Mouse (Mus musculus) neural tube, embryonic 15.5 days (tissue): ENCODE data around the gene Olfr1246. TPM values are rescaled to one million over a fixed set of nuclear protein-coding genes. Genes with fewer than 3 reads are reported as not detected.
"Not testable (repeated sequence)": the region's sequence is repeated elsewhere in the genome, so short reads cannot be mapped to it uniquely, and the experiment has no call there.

Source experiments
- ATAC-seq: fragments of 200-750 bp; cut with Nextera tagmentation; 2 replicates; pipeline ENCODE4 v1.8.0; 2017; ENCODE audit warnings: mild to moderate bottlenecking, moderate TSS enrichment, moderate library complexity; ENCODE audit not compliant: low FRiP score
- H3K27ac ChIP-seq: fragments of 300-500 bp; sonication (generic); replicated peaks from 2 replicates; pipeline ENCODE4 v1.5.1; 2015; ENCODE audit warnings: mild to moderate bottlenecking, inconsistent platforms
- H3K27me3 ChIP-seq: fragments of 300-500 bp; sonication (generic); replicated peaks from 2 replicates; pipeline ENCODE4 v1.6.1; 2015; ENCODE audit warnings: inconsistent platforms
- H3K36me3 ChIP-seq: fragments of 300-500 bp; sonication (generic); 2 replicates; pipeline ENCODE4 v1.6.1; 2015; ENCODE audit warnings: inconsistent platforms
- H3K4me1 ChIP-seq: fragments of 300-500 bp; sonication (generic); 2 replicates; pipeline ENCODE4 v1.6.1; 2015; ENCODE audit warnings: inconsistent platforms
- H3K4me2 ChIP-seq: fragments of 300-500 bp; sonication (generic); 2 replicates; pipeline ENCODE4 v1.6.1; 2015; ENCODE audit warnings: inconsistent platforms, mild to moderate bottlenecking, moderate library complexity
- H3K4me3 ChIP-seq: fragments of 300-500 bp; sonication (generic); replicated peaks from 2 replicates; pipeline ENCODE4 v1.5.1; 2015; ENCODE audit warnings: mild to moderate bottlenecking, inconsistent platforms
- H3K9ac ChIP-seq: fragments of 300-500 bp; sonication (generic); replicated peaks from 2 replicates; pipeline ENCODE4 v1.6.1; 2015; ENCODE audit warnings: mild to moderate bottlenecking, inconsistent platforms
- H3K9me3 ChIP-seq: fragments of 300-500 bp; sonication (generic); replicated peaks from 2 replicates; pipeline ENCODE4 v1.6.1; 2016; ENCODE audit warnings: inconsistent platforms
- WGBS: fragments of 180-500 bp; shearing (Covaris S2); methylation state at CpG from one replicate; pipeline ENCODE4 v1.1.7; 2015; ENCODE audit warnings: mixed read lengths; 5-methylcytosine and 5-hydroxymethylcytosine counted together
- polyA plus RNA-seq: library from polyadenylated mRNA; unstranded; fragments of >200 nt; fragmentation: Nextera tagmentation; extraction: Ambion mirVana; gene quantifications from 2 replicates; pipeline ENCODE4 v1.2.1, GENCODE M21; 2015

Gene Olfr1246
- polyA plus RNA-seq: not detected in 2 replicates

DNA sequence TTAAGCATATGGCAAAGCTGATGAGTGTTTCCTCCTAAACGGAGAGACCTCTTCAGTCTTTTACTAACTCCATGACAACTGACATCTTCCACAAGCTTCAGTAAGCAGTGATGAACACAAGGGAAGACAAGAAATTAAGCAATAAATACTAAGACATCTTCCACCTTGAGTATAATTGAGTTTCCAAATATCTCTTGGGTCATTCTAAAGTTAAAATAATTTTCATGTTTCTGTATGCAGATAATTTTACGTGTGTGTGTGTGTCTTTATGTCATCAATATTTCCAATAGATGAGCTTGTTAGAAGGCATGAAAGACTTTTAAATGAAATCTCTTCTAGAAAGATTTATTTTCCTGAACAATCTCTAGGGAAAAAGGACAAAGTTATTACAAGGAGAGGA lies at the start of gene Olfr1246:
Gene Olfr1246, minus strand, starts transcription at position 101 of the 400 bp plus-strand sequence.
- 81% methylated on average over 2 of the region's 2 CpGs for WGBS

DNA sequence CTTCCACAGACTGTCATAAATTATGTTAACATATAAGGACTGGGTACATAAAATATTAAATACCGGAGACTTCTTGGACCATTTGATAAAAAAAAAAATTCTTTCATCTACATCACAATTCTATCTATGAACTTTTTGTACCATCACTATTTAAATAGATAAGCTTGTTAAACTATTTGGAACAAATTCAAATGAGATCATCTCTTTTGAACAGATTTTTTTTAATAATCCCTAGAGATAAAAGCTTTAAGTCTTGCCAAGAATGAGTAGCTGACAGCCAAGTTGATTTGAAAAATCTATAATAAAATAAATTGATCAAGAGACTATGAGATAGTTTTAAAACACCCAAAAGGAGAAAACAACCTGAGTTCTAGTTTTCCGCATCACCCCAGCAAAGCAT lies 41.9 kb upstream of the Olfr1246 start, which contains the start of gene Olfr1249:
Gene Olfr1249, minus strand, starts transcription at position 101 of the 400 bp plus-strand sequence.
- Histone ChIP-seq H3K27me3 (no peaks in the 10 kb centered on the region), H3K4me2 (no peak within 1 kb of the TSS), H3K9me3 (no peaks in the 10 kb centered on the region), H3K36me3 (no peaks in the 10 kb centered on the region), H3K27ac (no peak within 1 kb of the TSS), H3K4me3 (no peak within 1 kb of the TSS), H3K4me1 (no peaks in the 10 kb centered on the region), H3K9ac (no peak within 1 kb of the TSS)
- 92% methylated on average over 2 of the region's 2 CpGs for WGBS
- ATAC-seq: no peak

More for the DNA sequence above, at the start of gene Olfr1246:
- no peak within 1 kb of the TSS for H3K4me3 ChIP-seq
- H3K4me1 ChIP-seq: no peaks in the 10 kb centered on the region
- H3K9me3 ChIP-seq: no peaks in the 10 kb centered on the region
- H3K4me2 ChIP-seq: no peak within 1 kb of the TSS
- no peak within 1 kb of the TSS for H3K27ac ChIP-seq
- H3K36me3 ChIP-seq: no peaks in the 10 kb centered on the region
- no peaks in the 10 kb centered on the region for H3K27me3 ChIP-seq
- no peak for ATAC-seq
- no peak within 1 kb of the TSS for H3K9ac ChIP-seq

DNA sequence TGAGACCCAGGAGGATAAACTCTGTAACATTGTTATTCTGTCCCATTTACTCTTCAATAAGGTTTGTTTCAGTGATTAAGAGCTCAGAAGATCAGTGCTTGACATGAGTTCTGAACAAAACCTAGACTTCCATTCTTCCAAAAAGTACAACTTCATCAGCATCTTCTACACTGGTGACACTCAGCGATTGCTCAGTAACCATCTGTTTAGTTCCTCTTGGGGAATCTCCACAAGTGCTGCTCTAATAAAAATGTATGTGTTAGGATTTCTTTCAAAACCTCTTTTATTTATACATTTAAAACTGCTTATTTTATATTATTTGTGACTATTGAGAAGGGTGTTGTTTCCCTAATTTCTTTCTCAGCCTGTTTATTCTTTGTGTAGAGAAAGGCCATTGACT lies 25.2 kb upstream of the Olfr1246 start, which contains the start of gene Olfr1248:
Gene Olfr1248, minus strand, starts transcription at position 101 of the 400 bp plus-strand sequence.
- not testable (repeated sequence) for H3K9ac ChIP-seq, H3K4me1 ChIP-seq, H3K36me3 ChIP-seq, H3K4me3 ChIP-seq, H3K27ac ChIP-seq, H3K4me2 ChIP-seq, ATAC-seq, H3K27me3 ChIP-seq, H3K9me3 ChIP-seq
- 95% methylated on average over 1 of the region's 1 CpGs for WGBS

DNA sequence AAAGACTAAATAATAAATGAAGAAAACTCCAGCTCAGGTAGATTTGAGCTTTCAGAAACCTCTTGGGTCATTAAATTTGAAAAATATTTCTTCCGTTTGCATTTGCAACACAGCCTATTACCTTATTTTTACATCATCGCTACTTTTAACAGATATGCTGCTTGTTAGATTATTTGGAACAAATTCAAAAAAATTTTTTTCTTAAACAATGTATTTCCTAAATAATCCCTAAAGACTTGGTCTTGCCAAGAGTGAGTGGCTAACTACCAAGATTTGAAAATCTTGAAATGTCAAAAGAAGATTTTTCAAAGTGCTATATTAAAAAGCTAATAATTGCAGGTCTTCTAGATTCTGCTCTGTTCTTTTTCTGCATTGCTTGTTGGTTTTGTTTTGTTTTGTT lies 21.1 kb upstream of the Olfr1246 start, which contains the start of gene Olfr1247:
Gene Olfr1247, minus strand, starts transcription at position 101 of the 400 bp plus-strand sequence.
- no peaks in the 10 kb centered on the region for H3K36me3 ChIP-seq
- no peak within 1 kb of the TSS for H3K4me2 ChIP-seq
- no peaks in the 10 kb centered on the region for H3K4me1 ChIP-seq
- no peak within 1 kb of the TSS for H3K4me3 ChIP-seq
- no peak within 1 kb of the TSS for H3K27ac ChIP-seq
- no peaks in the 10 kb centered on the region for H3K27me3 ChIP-seq
- no peaks in the 10 kb centered on the region for H3K9me3 ChIP-seq
- no peak for ATAC-seq
- no peak within 1 kb of the TSS for H3K9ac ChIP-seq
- 90% methylated on average over 2 of the region's 2 CpGs for WGBS

DNA sequence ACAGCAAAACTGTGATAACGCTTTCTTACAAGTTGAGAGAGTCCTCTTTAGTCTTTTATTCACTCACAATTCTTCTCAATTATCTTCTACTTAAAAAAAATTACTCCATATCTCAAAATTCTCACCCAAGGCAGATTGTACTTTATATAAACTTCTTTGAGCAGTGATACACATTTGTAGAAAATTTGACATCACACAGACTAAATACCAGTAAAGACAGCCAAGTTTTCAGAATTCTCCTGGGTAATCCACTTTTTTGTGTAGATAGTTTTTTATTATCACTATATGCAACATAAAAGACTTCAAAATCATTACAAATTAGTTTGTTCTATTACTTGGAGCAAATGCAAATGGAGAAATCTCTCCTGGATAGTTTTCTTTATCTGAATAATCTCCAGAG lies 14.6 kb downstream of the Olfr1246 start, which contains the start of gene Olfr1245:
Gene Olfr1245, minus strand, starts transcription at position 101 of the 400 bp plus-strand sequence.
- WGBS: 82% methylated on average over 1 of the region's 1 CpGs
- no peak within 1 kb of the TSS for H3K9ac ChIP-seq
- H3K36me3 ChIP-seq: no peaks in the 10 kb centered on the region
- no peaks in the 10 kb centered on the region for H3K9me3 ChIP-seq
- no peak for ATAC-seq
- H3K4me1 ChIP-seq: no peaks in the 10 kb centered on the region
- H3K27ac ChIP-seq: no peak within 1 kb of the TSS
- H3K27me3 ChIP-seq: no peaks in the 10 kb centered on the region
- no peak within 1 kb of the TSS for H3K4me2 ChIP-seq
- no peak within 1 kb of the TSS for H3K4me3 ChIP-seq

DNA sequence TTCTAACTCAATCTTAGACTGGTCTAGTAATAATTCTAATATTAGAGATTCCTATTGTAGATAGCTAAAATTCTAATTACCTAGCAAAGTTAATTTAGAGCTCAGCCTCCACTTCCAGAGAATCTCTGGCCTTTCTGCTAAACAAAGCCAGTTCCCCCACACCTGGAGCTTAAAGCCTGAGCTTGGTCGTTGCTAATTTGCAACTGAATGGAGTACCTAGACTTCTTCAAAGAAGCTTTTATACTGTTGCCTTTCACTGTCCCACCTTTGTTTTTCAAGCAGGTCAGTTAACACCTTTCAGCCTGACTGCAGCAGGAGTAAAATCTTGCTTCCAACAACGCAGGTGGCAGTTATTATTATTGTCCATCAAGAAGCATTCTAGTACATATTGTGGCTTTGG lies 30.3 kb downstream of the Olfr1246 start:
- WGBS: 51% methylated on average over 2 of the region's 2 CpGs

DNA sequence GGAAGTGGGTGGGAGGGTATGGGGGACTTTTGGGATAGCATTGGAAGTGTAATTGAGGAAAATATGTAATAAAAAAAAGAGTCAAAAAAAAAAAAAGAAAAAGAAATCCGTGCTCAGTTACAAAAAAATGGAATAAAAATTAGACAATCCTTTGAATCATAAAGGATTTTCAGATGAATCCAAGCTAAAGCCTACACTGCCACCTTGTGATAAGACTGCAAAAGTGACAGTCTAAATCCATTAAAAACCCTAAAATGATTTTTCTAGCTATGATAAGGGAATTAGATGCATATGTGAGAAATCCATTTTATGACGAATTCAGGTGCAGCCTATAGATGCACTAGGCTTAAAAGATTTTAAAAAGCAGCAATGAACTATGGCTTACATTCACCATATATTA lies 48.4 kb downstream of the Olfr1246 start:
- no peak for ATAC-seq
- no peak overlapping the region for H3K4me2 ChIP-seq
- H3K27ac ChIP-seq: no peak overlapping the region
- no peaks in the 10 kb centered on the region for H3K36me3 ChIP-seq
- 63% methylated on average over 2 of the region's 2 CpGs for WGBS
- no peaks in the 10 kb centered on the region for H3K27me3 ChIP-seq
- no peaks in the 10 kb centered on the region for H3K4me1 ChIP-seq
- no peaks in the 10 kb centered on the region for H3K9me3 ChIP-seq
- H3K9ac ChIP-seq: no peak overlapping the region
- no peak overlapping the region for H3K4me3 ChIP-seq

More for the DNA sequence above, 30.3 kb downstream of the Olfr1246 start:
- not testable (repeated sequence) for H3K4me2 ChIP-seq, H3K27ac ChIP-seq, H3K27me3 ChIP-seq, H3K9ac ChIP-seq, H3K4me3 ChIP-seq, H3K4me1 ChIP-seq, H3K36me3 ChIP-seq, ATAC-seq, H3K9me3 ChIP-seq

DNA sequence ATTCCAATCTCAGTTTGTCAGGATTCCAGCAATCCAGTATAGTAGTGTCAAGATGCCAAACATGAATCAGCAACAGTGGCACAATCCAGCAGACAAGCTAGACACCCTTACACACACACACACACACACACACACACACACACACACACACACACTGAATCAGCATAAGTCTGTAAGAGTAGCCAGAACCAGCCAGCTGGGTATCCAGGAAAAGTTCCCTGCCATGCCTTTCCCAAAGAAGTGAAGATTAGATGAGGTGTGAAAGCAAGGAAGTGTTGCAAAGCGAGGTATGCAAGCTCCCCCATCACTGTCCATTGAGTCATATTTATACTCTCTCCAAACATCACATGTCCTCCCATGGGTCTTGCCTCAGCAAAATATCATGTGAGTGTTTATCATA lies 53.0 kb downstream of the Olfr1246 start:
- Histone ChIP-seq H3K4me2 (no peak overlapping the region), H3K27ac (no peak overlapping the region), H3K9ac (no peak overlapping the region), H3K4me1 (no peaks in the 10 kb centered on the region), H3K9me3 (no peaks in the 10 kb centered on the region), H3K36me3 (no peaks in the 10 kb centered on the region), H3K4me3 (no peak overlapping the region), H3K27me3 (no peaks in the 10 kb centered on the region)
- ATAC-seq: no peak
- 80% methylated on average over 1 of the region's 1 CpGs for WGBS

Other genes starting within 250 kb of the Olfr1246 start
- not detected in 2 replicates for gene Olfr1234, start 228.3 kb downstream of the Olfr1246 start, polyA plus RNA-seq
- not detected in 2 replicates for gene Olfr1238, start 183.5 kb downstream of the Olfr1246 start, polyA plus RNA-seq
- not detected in 2 replicates for gene Olfr1239, start 172.8 kb downstream of the Olfr1246 start, polyA plus RNA-seq
- not detected in 2 replicates for gene Olfr1240, start 150.2 kb downstream of the Olfr1246 start, polyA plus RNA-seq
- gene Olfr1241, start 106.0 kb downstream of the Olfr1246 start, polyA plus RNA-seq: not detected in 2 replicates
- gene Olfr1242, start 94.8 kb downstream of the Olfr1246 start, polyA plus RNA-seq: not detected in 2 replicates
- not detected in 2 replicates for gene Olfr1243, start 61.7 kb downstream of the Olfr1246 start, polyA plus RNA-seq
- not detected in 2 replicates for gene Olfr1245, start 14.7 kb downstream of the Olfr1246 start, polyA plus RNA-seq
- not detected in 2 replicates for gene Olfr1247, start 21.0 kb upstream of the Olfr1246 start, polyA plus RNA-seq
- not detected in 2 replicates for gene Olfr1248, start 25.1 kb upstream of the Olfr1246 start, polyA plus RNA-seq
- gene Olfr1249, start 41.8 kb upstream of the Olfr1246 start, polyA plus RNA-seq: not detected in 2 replicates
- gene Olfr1250, start 68.3 kb upstream of the Olfr1246 start, polyA plus RNA-seq: not detected in 2 replicates
- not detected in 2 replicates for gene Olfr1251, start 78.8 kb upstream of the Olfr1246 start, polyA plus RNA-seq
- not detected in 2 replicates for gene Olfr1252, start 131.9 kb upstream of the Olfr1246 start, polyA plus RNA-seq
- not detected in 2 replicates for gene Olfr1253, start 163.9 kb upstream of the Olfr1246 start, polyA plus RNA-seq
- not detected in 2 replicates for gene Olfr1254, start 200.5 kb upstream of the Olfr1246 start, polyA plus RNA-seq
- not detected in 2 replicates for gene Olfr1255, start 218.9 kb upstream of the Olfr1246 start, polyA plus RNA-seq
- not detected in 2 replicates for gene Olfr1256, start 248.4 kb upstream of the Olfr1246 start, polyA plus RNA-seq